Mouse (Mus musculus) spleen, adult 12 weeks (tissue): ENCODE data around the gene Shc1.

Source experiments
- DNase-seq: peaks from one replicate; pipeline ENCODE4 v3.0.0; 2022; ENCODE audit warnings: low spot score

Shc1 gene

GRCm38 (mm10) chr3:89451916-89452315 lies 33.7 kb downstream of the Shc1 start:
- DNase-seq, result no peak

DNA sequence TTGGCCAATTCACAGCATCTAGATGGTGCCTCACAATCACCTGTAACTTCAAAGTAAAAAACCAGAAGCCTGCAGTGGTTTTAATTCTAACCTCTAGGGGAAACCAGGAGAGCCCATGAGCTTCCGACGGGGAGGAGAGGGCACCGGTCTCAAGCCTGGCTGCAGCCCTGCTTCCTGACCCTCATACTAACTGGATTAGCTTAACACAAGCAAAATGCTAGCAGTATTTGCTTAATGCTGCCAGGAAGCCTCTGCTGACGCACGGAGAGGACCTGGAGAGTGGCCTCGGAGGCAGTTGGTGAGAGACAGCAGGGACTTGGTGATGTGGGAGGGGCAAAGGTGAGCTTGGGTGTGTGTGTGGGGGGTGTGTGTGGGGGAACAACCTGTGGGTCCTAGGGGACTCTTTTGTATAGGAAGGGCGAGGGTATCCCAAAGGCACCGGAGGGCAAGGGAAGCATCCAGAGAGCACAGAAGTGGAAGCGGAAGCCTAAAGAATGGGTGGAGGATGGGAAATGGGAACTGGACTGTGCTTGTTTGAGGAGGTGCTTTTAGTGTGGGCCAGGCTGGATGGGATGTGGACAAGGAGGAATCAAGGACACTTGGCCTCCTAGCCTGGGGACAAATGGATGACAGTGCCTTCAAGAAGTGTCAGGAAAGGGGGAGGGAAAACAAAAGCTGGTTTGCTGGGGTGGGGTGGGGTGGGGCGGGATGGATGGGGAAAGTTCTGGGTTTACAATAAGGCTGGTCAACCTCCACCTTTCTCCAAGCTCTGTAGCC lies 36.3 kb downstream of the Shc1 start, which contains the start of gene Pmvk:
Gene Pmvk, plus strand, starts transcription at position 141 of the 777 bp plus-strand sequence.
- no peak for DNase-seq

GRCm38 (mm10) chr3:89455786-89456285 lies 37.6 kb downstream of the Shc1 start:
- DNase-seq, result no peak

DNA sequence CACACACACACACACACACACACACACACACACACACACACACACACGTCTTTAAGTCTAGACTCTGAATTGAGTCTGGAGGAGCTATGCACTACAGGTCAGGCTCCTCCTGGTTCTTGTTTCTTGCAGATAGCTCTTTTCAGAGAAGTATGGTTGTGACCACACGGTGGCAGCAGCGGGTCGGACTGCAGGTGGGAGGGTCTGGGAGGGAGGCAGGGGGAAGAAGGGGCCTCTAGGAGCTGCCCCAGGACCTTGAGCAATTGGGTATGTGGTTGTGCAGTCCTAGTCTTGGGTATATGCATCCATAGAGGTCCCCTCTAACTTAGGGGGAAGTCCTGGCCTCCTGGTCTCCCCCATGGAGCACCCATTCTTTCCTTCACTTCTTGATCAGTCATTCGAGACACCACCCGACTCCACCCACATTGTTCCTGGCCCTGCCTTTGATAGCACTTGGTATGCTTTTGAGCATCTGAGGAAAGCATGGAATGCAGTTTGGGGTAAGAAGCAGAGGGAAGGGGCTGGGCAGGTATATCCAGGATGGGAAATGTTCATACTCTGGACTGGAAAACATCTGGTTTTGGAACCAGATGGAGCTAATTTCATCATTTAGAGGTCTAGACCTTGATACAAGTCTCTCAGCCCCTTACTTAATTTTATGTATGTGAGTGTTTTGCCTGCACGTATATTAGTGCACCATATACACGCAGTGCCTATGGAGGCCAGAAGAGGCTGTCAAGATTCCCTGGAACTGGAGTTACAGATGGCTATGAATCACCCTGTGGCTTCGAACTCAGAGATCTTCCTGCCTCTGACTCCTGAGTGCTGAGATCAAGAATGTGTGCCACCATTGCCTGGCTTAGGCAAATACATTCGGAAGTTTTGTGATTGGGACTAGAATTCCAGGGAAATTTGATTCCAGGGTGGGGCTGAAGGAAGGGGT lies 38.8 kb downstream of the Shc1 start:
- peak; percentile 73 for DNase-seq

DNA sequence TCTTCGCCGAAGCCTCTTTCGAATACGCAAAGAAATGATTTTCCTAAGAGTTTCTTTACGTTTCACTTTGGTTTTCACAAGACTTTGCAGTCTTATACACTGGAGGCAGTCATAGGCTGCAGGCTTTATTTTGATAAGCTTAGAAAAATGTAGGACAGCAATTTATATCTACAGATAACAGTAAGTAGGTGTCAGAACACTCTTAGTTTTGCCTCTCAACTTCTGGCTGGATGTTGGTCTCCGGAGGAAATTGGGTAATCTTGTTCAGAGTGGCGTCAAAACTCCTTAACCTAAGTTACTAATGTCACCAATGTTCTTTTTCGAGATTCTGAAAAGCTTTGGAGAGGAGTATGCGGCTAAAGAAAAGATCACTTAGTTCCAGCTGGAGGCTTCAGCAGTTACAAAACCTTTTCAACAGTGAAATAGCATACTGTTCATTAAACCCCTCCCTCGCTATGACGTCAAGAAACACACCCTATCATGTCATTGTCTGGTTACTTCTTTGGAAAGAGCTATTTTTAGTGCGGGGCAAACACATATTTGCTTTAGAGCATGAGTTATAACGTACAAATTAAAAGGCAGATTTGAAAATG lies 40.2 kb downstream of the Shc1 start:
- no peak for DNase-seq

DNA sequence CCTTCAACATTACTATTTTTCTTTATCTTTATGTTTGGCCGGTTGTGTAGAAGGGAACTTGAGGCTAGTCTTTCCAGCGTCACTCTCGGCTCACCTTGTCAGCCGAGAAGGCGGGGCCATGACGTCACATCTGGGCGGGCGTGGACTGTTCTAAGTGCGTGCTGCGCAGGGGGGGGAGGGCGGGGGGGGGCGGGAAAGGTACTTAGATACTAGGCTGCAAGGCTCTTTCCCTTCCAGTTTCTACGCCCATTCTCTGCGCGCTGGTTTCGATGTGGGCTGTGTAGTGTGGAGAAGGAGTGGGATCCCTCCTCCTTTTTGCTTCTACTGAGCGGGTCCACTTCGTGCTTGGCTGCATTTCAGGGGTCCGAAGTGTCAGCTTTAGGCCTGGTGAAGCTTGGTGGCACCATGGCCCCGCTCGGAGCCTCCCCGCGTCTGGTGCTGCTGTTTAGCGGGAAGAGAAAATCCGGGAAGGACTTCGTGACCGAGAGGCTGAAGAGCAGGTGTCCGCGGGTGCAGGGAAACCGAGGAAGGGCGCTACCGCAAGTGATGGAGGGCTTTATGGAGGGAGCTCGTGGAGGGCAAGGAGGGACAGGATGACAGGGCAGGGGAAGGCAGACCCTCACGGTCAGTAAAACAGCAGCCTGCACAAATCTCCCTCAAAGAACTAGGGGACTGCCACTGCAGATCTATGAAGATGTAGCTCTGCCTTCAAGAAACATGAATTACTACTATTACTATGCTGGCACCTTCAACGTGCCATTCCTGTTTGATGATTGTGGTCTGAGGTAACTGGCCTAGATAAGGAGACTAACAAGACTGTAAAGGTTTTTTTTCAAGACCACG lies 40.9 kb downstream of the Shc1 start:
- peak; percentile 87 for DNase-seq

- DNase-seq, result no peak
These were observed 50.0 kb downstream of the Shc1 start for GRCm38 (mm10) chr3:89468268-89468667.

DNA sequence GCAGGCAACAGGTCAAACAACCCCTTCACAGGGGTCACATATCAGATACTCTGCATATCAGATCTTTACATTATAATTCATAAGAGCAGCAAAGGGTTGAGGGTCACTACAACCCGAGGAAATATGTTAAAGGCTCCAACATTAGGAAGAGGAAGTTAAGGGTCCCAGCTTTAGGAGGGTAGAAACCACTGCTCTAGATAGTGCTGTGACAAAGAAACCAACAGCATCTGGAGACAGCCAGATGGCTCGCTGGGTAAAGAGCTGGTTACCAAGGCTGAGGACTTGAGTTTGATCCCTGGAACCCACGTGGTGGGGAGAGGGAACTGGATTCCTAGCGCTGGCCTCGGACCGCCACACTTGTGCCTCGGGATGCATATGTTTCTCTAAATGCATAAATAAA lies 54.0 kb downstream of the Shc1 start:
- DNase-seq, result no peak

- no peak for DNase-seq
These were observed 55.6 kb downstream of the Shc1 start for GRCm38 (mm10) chr3:89473838-89474237.

DNA sequence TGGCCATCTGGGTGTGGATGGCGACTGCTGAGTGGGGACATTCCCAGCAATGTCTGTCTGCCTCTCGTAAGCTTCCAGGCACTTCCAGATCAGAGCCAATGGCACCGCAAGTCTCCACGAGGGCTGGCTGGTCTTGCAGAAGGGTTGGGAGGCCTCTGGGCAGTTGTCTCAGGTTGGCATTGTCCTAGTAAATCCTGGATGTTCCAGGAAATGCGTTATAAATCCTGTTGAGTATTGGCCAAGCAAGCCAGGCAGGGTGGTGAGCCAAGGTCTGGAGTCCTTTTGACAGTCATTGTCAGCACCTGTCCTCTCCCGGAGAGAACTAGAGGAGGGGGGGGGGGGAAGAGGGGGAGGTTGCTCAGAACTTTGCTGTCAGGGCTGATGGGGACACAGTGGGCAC lies 60.8 kb downstream of the Shc1 start:
- DNase-seq, result no peak
